Mouse (Mus musculus) gonadal fat pad, adult 2 months (tissue): ENCODE data around the gene Stx4a. TPM values are rescaled to one million over a fixed set of nuclear protein-coding genes. Genes with fewer than 3 reads are reported as not detected.
"Not testable (repeated sequence)": the region's sequence is repeated elsewhere in the genome, so short reads cannot be mapped to it uniquely, and the experiment has no call there.

Source experiments
- DNase-seq: peaks from one replicate; pipeline ENCODE4 v3.0.0-alpha.2; 2012; ENCODE audit warnings: low read depth
- polyA plus RNA-seq: library from polyadenylated mRNA; depleted of rRNA; stranded (reverse); fragments of >200 nt; gene quantifications from 2 replicates; pipeline ENCODE4 v1.2.3, GENCODE M21; 2012

Gene Stx4a
- polyA plus RNA-seq, 1 experiment: 76.2 TPM

- no peak for DNase-seq
Measured at GRCm38 (mm10) chr7:127867641-127868040, 43.5 kb downstream of the Stx4a start.

GRCm38 (mm10) chr7:127869149-127869810, 45.2 kb downstream of the Stx4a start:
- no peak for DNase-seq

- DNase-seq: no peak
Measured at GRCm38 (mm10) chr7:127870136-127870821, 46.2 kb downstream of the Stx4a start.

GRCm38 (mm10) chr7:127874812-127875626, 50.9 kb downstream of the Stx4a start:
- DNase-seq: no peak

GRCm38 (mm10) chr7:127875627-127876001, 51.5 kb downstream of the Stx4a start:
- no peak for DNase-seq

- no peak for DNase-seq
Measured at GRCm38 (mm10) chr7:127876041-127876466, 52.0 kb downstream of the Stx4a start, which contains the start of gene Zfp646. Gene Zfp646 (plus strand): TSS chr7:127876221.

GRCm38 (mm10) chr7:127876467-127877348, 52.6 kb downstream of the Stx4a start, which contains the start of gene Zfp668:
Gene Zfp668 (minus strand): TSS chr7:127876828.
- DNase-seq: no peak

GRCm38 (mm10) chr7:127879301-127879700, 55.2 kb downstream of the Stx4a start:
- no peak for DNase-seq

GRCm38 (mm10) chr7:127880431-127880830, 56.3 kb downstream of the Stx4a start:
- DNase-seq: no peak

GRCm38 (mm10) chr7:127885951-127886350, 61.9 kb downstream of the Stx4a start:
- no peak for DNase-seq

- DNase-seq: no peak
Measured at GRCm38 (mm10) chr7:127886551-127886950, 62.5 kb downstream of the Stx4a start.

- DNase-seq: no peak
Measured at GRCm38 (mm10) chr7:127887191-127887590, 63.1 kb downstream of the Stx4a start.

- DNase-seq: no peak
Measured at GRCm38 (mm10) chr7:127887781-127888180, 63.7 kb downstream of the Stx4a start.

GRCm38 (mm10) chr7:127888821-127889220, 64.7 kb downstream of the Stx4a start:
- DNase-seq: no peak

- no peak for DNase-seq
Measured at GRCm38 (mm10) chr7:127890798-127891197, 66.7 kb downstream of the Stx4a start, which contains the start of gene Prss53. Gene Prss53 (minus strand): TSS chr7:127890970.

GRCm38 (mm10) chr7:127894480-127894879, 70.4 kb downstream of the Stx4a start:
- no peak for DNase-seq

GRCm38 (mm10) chr7:127895442-127895841, 71.3 kb downstream of the Stx4a start, which contains the start of the genes Gm21974 and Vkorc1:
Gene Gm21974 (minus strand): TSS chr7:127895454.
Gene Vkorc1 (minus strand): TSS chr7:127895617.
- DNase-seq: no peak

GRCm38 (mm10) chr7:127895891-127896290, 71.8 kb downstream of the Stx4a start:
- not testable (repeated sequence) for DNase-seq

- no peak for DNase-seq
Measured at GRCm38 (mm10) chr7:127896384-127896783, 72.3 kb downstream of the Stx4a start.

- no peak for DNase-seq
Measured at GRCm38 (mm10) chr7:127897542-127897941, 73.4 kb downstream of the Stx4a start.
